Mouse (Mus musculus): ENCODE results near the gene G6pc.
"Not testable (repeated sequence)": the region's sequence is repeated elsewhere in the genome, so short reads cannot be mapped to it uniquely, and the experiment has no call there.

G6pc gene

GRCm38 (mm10) chr11:101367326-101367935 lies at the start of gene G6pc:
Gene G6pc (plus strand): TSS chr11:101367561.
- no peak for DNase-seq (ENCODE audit: low read depth, low spot score)

- DNase-seq (ENCODE audit: low read depth, low spot score): peak; percentile 50
Measured at GRCm38 (mm10) chr11:101323609-101324008, 43.8 kb upstream of the G6pc start.

- no peak for DNase-seq (ENCODE audit: low read depth, low spot score)
Measured at GRCm38 (mm10) chr11:101324763-101325162, 42.6 kb upstream of the G6pc start, which contains the start of gene Aoc2. Gene Aoc2 (plus strand): TSS chr11:101325063.

GRCm38 (mm10) chr11:101325201-101325600 lies 42.2 kb upstream of the G6pc start:
- DNase-seq (ENCODE audit: low read depth, low spot score): not testable (repeated sequence)

- DNase-seq (ENCODE audit: low read depth, low spot score): no peak
Measured at GRCm38 (mm10) chr11:101326147-101326546, 41.2 kb upstream of the G6pc start.

- DNase-seq (ENCODE audit: low read depth, low spot score): no peak
Measured at GRCm38 (mm10) chr11:101327311-101327710, 40.0 kb upstream of the G6pc start.

GRCm38 (mm10) chr11:101328941-101329635 lies 38.3 kb upstream of the G6pc start:
- DNase-seq (ENCODE audit: low read depth, low spot score): no peak

GRCm38 (mm10) chr11:101330371-101330924 lies 36.9 kb upstream of the G6pc start, which contains the start of gene Aoc3:
Gene Aoc3 (plus strand): TSS chr11:101330605.
- no peak for DNase-seq (ENCODE audit: low read depth, low spot score)

- not testable (repeated sequence) for DNase-seq (ENCODE audit: low read depth, low spot score)
Measured at GRCm38 (mm10) chr11:101330961-101331360, 36.4 kb upstream of the G6pc start.

- no peak for DNase-seq (ENCODE audit: low read depth, low spot score)
Measured at GRCm38 (mm10) chr11:101332537-101332936, 34.8 kb upstream of the G6pc start.

GRCm38 (mm10) chr11:101334023-101334422 lies 33.3 kb upstream of the G6pc start:
- no peak for DNase-seq (ENCODE audit: low read depth, low spot score)

GRCm38 (mm10) chr11:101334516-101334915 lies 32.8 kb upstream of the G6pc start:
- DNase-seq (ENCODE audit: low read depth, low spot score): no peak

- DNase-seq (ENCODE audit: low read depth, low spot score): peak; percentile 14
Measured at GRCm38 (mm10) chr11:101335685-101336084, 31.7 kb upstream of the G6pc start.

- DNase-seq (ENCODE audit: low read depth, low spot score): peak; percentile 26
Measured at GRCm38 (mm10) chr11:101338123-101338760, 29.1 kb upstream of the G6pc start.

GRCm38 (mm10) chr11:101347083-101347775 lies 20.1 kb upstream of the G6pc start:
- no peak for DNase-seq (ENCODE audit: low read depth, low spot score)

GRCm38 (mm10) chr11:101348774-101349173 lies 18.6 kb upstream of the G6pc start:
- no peak for DNase-seq (ENCODE audit: low read depth, low spot score)

GRCm38 (mm10) chr11:101349216-101349615 lies 18.1 kb upstream of the G6pc start:
- no peak for DNase-seq (ENCODE audit: low read depth, low spot score)

- no peak for DNase-seq (ENCODE audit: low read depth, low spot score)
Measured at GRCm38 (mm10) chr11:101351100-101351720, 16.2 kb upstream of the G6pc start.

- no peak for DNase-seq (ENCODE audit: low read depth, low spot score)
Measured at GRCm38 (mm10) chr11:101351721-101352111, 15.6 kb upstream of the G6pc start.

- no peak for DNase-seq (ENCODE audit: low read depth, low spot score)
Measured at GRCm38 (mm10) chr11:101353436-101353835, 13.9 kb upstream of the G6pc start.

GRCm38 (mm10) chr11:101354438-101355010 lies 12.8 kb upstream of the G6pc start:
- no peak for DNase-seq (ENCODE audit: low read depth, low spot score)

All from CD4-positive, CD25-positive, alpha-beta regulatory T cell, adult 2 months (primary cell).